Mouse (Mus musculus) midbrain, embryonic 13.5 days (tissue): Measurements from ENCODE around the gene Gm28051. TPM values are rescaled to one million over a fixed set of nuclear protein-coding genes. Genes with fewer than 3 reads are reported as not detected.
A peak's percentile ranks its signal among the peaks of the same experiment; 100 is the strongest.

ENCODE experiments used
- ATAC-seq: fragments of 200-750 bp; cut with Nextera tagmentation; 2 replicates; pipeline ENCODE4 v1.8.0; 2017; ENCODE audit warnings: mild to moderate bottlenecking, moderate TSS enrichment, moderate library complexity
- H3K27ac ChIP-seq: fragments of 300-500 bp; sonication (generic); 2 replicates; pipeline ENCODE4 v1.5.1; 2015; ENCODE audit warnings: inconsistent platforms, mild to moderate bottlenecking, moderate library complexity
- H3K27me3 ChIP-seq: fragments of 300-500 bp; sonication (generic); 2 replicates; pipeline ENCODE4 v1.6.1; 2015; ENCODE audit warnings: mild to moderate bottlenecking, inconsistent platforms
- H3K36me3 ChIP-seq: fragments of 300-500 bp; sonication (generic); 2 replicates; pipeline ENCODE4 v1.6.1; 2015; ENCODE audit warnings: mild to moderate bottlenecking, inconsistent platforms
- H3K4me1 ChIP-seq: fragments of 300-500 bp; sonication (generic); replicated peaks from 2 replicates; pipeline ENCODE4 v1.6.1; 2015; ENCODE audit warnings: inconsistent platforms
- H3K4me2 ChIP-seq: fragments of 300-500 bp; sonication (generic); replicated peaks from 2 replicates; pipeline ENCODE4 v1.6.1; 2015; ENCODE audit warnings: moderate library complexity, mild to moderate bottlenecking, inconsistent platforms
- H3K4me3 ChIP-seq: fragments of 300-500 bp; sonication (generic); replicated peaks from 2 replicates; pipeline ENCODE4 v1.5.1; 2015; ENCODE audit warnings: mild to moderate bottlenecking, inconsistent platforms
- H3K9ac ChIP-seq: fragments of 300-500 bp; sonication (generic); replicated peaks from 2 replicates; pipeline ENCODE4 v1.6.1; 2015; ENCODE audit warnings: mild to moderate bottlenecking, inconsistent platforms
- H3K9me3 ChIP-seq: fragments of 300-500 bp; sonication (generic); 2 replicates; pipeline ENCODE4 v1.6.1; 2016; ENCODE audit warnings: mild to moderate bottlenecking, inconsistent platforms
- WGBS: fragments of 180-500 bp; shearing (Covaris S2); methylation state at CpG from one replicate; pipeline ENCODE4 v1.1.7; 2015; 5-methylcytosine and 5-hydroxymethylcytosine counted together
- polyA plus RNA-seq: library from polyadenylated mRNA; unstranded; fragments of >200 nt; fragmentation: Nextera tagmentation; extraction: Ambion mirVana; gene quantifications from 2 replicates; pipeline ENCODE4 v1.2.1, GENCODE M21; 2015

The Gm28051 gene
- polyA plus RNA-seq, 1 experiment from 2014 or later: not detected

DNA sequence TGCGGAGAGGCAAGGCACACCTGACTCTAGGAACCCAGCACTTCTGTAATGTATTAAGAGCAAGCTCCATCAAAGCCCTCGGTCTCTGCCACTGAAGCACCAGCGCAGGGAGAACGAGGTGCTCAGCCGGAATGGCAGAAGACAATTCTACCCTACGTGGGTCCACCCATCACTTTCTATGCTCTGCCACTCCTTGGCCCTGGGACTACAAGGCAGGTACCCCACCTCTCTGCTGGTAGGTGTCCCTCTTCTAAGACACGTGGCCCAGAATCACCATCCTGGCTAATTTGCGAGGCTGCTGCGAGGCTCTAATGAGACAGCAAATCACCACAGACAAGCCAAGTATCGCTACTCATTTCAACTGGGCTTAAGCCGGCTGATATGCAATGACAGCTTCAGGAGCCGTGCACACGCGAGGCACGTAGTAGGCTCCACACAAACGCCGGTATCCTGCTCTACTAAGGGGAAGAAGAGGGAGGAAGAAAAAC is 53.6 kb downstream of the Gm28051 start:
- Histone ChIP-seq H3K4me1 (peaks cover 49% of the 10 kb centered on the region), H3K9ac (peak overlapping the region; percentile 81)
- 6% methylated on average over 17 of the region's 17 CpGs for WGBS

DNA sequence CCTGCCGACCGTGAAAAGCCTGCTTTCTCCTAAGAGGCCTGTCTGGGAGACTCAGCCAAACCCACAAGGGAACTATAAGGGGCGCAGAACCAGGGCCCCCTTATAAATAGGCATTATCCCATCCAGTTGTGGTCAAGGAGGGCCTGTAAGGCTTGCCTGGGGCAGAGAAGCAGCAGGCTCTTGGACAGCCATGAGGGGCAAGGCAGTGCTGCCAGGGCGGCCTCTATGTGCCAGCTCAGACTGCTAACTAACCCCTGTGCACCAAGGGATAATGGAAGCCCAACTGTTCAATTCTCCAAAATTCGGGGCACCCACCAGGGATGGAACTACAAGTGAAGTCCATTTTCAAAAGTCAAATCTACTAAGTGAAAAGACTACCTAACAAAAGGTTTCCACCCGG is 54.1 kb downstream of the Gm28051 start:
- Histone ChIP-seq H3K27me3 (0 out of 2 replicates have a peak, but pooled peaks cover 6% of the 10 kb centered on the region), H3K9me3 (no peaks in the 10 kb centered on the region), H3K27ac (peak overlapping the region; percentile 51), H3K9ac (peak overlapping the region; percentile 81), H3K4me2 (peak overlapping the region; percentile 89), H3K36me3 (no peaks in the 10 kb centered on the region), H3K4me3 (peak overlapping the region; percentile 75), H3K4me1 (peaks cover 54% of the 10 kb centered on the region)
- no peak for ATAC-seq
- WGBS: 23% methylated on average over 6 of the region's 6 CpGs

More for the DNA sequence above, 53.6 kb downstream of the Gm28051 start:
- H3K27me3 ChIP-seq: 0 out of 2 replicates have a peak, but pooled peaks cover 6% of the 10 kb centered on the region
- no peaks in the 10 kb centered on the region for H3K9me3 ChIP-seq
- H3K36me3 ChIP-seq: no peaks in the 10 kb centered on the region
- H3K4me2 ChIP-seq: peak overlapping the region; percentile 89
- H3K27ac ChIP-seq: peak overlapping the region; percentile 67; the same call in 1 of the 2 replicates
- no peak; the same call in 1 of the 2 replicates for ATAC-seq
- peak overlapping the region; percentile 75 for H3K4me3 ChIP-seq

DNA sequence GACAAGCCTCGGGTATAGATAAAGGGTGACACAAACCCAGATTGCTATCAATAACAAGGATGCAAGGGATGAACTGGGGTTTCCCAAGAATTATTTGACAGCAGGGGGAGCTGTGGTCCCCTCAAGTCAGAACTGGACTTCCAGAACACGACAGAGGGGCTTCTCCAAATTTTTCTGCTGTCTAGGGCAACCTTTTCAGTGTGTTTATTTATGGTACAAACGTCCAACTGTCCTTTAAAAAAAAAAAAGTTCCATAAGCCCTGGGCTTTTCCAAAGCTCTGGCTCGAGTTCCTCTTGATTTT is 54.5 kb downstream of the Gm28051 start:
- no peak for ATAC-seq
- Histone ChIP-seq H3K9ac (peak overlapping the region; percentile 40), H3K4me2 (peak overlapping the region; percentile 89), H3K4me3 (peak overlapping the region; percentile 75), H3K4me1 (peaks cover 58% of the 10 kb centered on the region), H3K27me3 (0 out of 2 replicates have a peak, but pooled peaks cover 6% of the 10 kb centered on the region), H3K36me3 (no peaks in the 10 kb centered on the region), H3K9me3 (no peaks in the 10 kb centered on the region), H3K27ac (peak overlapping the region; percentile 65; the same call in 1 of the 2 replicates)
- 3% methylated on average over 4 of the region's 4 CpGs for WGBS

DNA sequence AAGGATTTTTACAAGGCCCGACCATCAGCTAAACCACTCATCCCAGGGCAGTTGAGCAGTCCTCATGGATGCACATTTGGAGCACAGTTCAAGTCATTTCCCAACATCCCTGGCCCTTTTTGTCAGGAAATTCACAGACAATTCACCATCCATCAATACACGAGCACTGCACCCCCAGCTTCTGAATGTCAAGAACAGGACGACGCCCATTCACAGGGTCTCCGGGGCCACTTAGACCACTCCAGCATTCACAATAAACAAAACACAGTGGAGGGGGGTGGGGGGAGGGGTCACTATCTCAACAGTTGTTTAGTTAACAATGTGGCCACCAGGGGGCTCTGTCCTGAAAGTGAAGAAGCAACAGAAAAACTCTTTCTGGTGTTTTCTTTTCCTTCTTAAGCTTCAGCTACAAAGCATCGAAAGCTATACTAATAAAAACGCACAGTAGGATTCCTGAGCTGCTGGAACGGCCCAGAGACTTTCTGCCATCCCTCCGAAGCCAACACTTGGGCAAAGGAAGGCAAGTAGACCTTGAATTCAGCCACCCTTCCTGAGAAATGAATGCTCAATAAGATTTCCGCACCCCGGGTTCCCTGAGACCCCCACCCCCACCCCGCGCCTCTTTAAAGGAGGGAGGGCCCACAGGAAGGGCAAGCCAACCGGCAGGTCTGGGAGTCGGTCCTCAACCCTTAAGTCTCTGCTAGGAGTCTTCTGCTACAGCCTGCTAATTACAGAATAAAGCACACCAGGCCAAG is 55.0 kb downstream of the Gm28051 start:
- Histone ChIP-seq H3K9ac (peak overlapping the region; percentile 40), H3K4me3 (peak overlapping the region; percentile 75), H3K9me3 (no peaks in the 10 kb centered on the region), H3K27ac (peak overlapping the region; percentile 65; the same call in 1 of the 2 replicates), H3K4me2 (peak overlapping the region; percentile 89), H3K36me3 (no peaks in the 10 kb centered on the region), H3K27me3 (0 out of 2 replicates have a peak, but pooled peaks cover 6% of the 10 kb centered on the region), H3K4me1 (peaks cover 63% of the 10 kb centered on the region)
- 4% methylated on average over 15 of the region's 15 CpGs for WGBS
- ATAC-seq: no peak

DNA sequence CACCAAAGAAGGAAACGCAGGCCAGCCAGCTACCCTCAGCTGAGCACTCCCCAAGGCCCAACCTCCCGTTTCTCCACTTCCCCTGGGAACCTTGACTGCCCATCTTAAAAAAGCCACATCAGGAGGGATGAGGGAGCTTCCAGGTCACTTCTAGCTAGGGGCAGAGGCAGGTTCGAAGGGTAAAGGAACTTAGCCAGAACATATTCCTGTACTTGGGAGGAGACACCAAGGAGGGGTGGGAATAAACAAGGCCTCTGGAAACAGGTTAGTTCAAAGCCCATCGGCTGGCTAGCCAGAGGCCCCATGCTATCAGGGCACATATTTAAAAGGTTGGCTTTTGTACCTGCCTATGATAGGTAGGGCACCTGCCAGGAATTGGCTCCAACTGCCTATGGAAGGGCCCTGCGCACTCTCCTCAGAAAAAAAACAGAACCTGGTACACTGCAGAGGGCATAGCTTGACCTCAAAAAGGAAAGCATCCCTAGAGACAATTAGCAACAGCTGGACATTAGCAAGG is 55.8 kb downstream of the Gm28051 start:
- Histone ChIP-seq H3K4me3 (peak overlapping the region; percentile 75; the same call in 1 of the 2 replicates), H3K27me3 (0 out of 2 replicates have a peak, but pooled peaks cover 3% of the 10 kb centered on the region), H3K4me1 (peaks cover 66% of the 10 kb centered on the region), H3K9ac (no peak overlapping the region), H3K36me3 (no peaks in the 10 kb centered on the region), H3K9me3 (no peaks in the 10 kb centered on the region), H3K4me2 (peak overlapping the region; percentile 89), H3K27ac (no peak overlapping the region)
- WGBS: 90% methylated on average over 5 of the region's 5 CpGs
- ATAC-seq: no peak

DNA sequence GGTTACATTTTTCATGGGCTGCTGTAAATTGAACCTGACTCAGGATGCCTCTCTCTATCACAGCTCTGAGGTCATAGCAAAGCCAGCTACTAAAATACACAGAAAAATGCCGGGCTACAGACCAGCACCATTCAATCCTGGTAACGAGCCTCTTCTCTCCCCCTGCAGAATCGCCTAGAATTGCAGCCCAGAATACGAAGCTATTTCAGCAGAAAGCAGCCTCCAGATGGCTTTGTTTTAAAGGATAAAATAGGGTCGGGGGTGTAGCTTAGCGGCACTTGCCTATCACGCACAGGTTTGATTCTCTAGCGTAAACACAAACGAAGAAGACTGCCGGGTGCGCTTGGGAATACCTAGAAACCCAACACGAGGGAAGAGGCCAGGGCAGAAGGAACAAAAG is 57.1 kb downstream of the Gm28051 start:
- Histone ChIP-seq H3K36me3 (no peaks in the 10 kb centered on the region), H3K4me1 (peaks cover 64% of the 10 kb centered on the region), H3K4me2 (no peak overlapping the region), H3K27me3 (no peaks in the 10 kb centered on the region), H3K9ac (no peak overlapping the region), H3K27ac (no peak overlapping the region), H3K9me3 (no peaks in the 10 kb centered on the region), H3K4me3 (no peak overlapping the region)
- no peak for ATAC-seq
- 71% methylated on average over 12 of the region's 12 CpGs for WGBS

DNA sequence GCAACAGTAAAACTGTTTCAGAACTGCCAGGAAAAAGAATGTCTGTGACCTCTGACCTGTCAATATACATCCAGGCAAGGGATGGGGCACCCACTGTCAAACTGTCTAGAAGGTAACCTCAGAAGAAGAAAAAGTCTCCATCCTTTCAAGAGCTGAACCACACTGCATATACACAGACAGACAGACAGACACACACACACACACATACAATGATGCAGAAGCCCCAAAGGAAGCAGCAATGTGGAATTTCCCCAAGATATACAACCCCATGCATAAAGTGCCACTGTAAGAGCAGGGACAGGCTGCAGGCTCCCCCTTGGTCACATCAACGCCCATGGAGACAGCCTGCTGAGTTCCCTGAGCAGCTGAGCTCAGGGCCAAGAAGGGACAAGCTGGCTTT is 58.4 kb downstream of the Gm28051 start:
- Histone ChIP-seq H3K4me2 (no peak overlapping the region), H3K9ac (no peak overlapping the region; the same call in 1 of the 2 replicates), H3K27me3 (no peaks in the 10 kb centered on the region), H3K9me3 (no peaks in the 10 kb centered on the region), H3K27ac (peak overlapping the region; percentile 81), H3K4me3 (no peak overlapping the region), H3K36me3 (no peaks in the 10 kb centered on the region), H3K4me1 (peaks cover 63% of the 10 kb centered on the region)
- WGBS: 5% methylated on average over 1 of the region's 1 CpGs
- no peak for ATAC-seq

DNA sequence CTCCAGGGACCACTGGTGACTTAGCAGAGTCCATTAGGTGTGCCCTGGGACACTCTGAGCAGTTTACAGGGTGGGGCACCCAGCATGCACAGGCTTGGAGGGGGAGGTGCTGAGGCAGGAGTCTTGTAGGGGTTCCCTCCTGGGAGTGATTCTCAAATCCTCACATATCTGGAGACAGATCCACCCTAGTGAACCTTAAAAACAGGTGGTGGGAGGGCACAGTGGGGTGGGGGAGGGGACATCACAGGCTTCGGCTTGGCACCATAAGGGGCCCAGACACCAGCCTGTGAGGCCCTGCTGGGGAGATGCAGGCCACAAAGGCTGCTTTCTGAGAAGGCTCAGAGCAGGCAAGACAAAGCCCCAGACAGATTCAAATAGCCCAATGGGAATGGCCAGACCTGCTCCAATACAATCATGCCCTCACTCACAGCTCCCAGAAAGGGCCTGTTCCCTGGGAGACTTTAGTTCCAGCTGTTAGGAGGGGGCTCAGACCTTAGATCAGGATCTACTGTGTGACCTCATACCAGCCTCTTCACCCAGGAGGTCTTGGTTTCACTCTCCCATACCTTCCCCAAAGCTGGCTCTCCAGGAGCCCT is 59.4 kb downstream of the Gm28051 start:
- Histone ChIP-seq H3K9ac (no peak overlapping the region), H3K27ac (peak overlapping the region; percentile 81), H3K9me3 (no peaks in the 10 kb centered on the region), H3K4me3 (no peak overlapping the region), H3K27me3 (no peaks in the 10 kb centered on the region), H3K36me3 (no peaks in the 10 kb centered on the region), H3K4me2 (no peak overlapping the region), H3K4me1 (peaks cover 53% of the 10 kb centered on the region)
- WGBS: 0% methylated on average over 1 of the region's 1 CpGs
- ATAC-seq: peak; percentile 65

DNA sequence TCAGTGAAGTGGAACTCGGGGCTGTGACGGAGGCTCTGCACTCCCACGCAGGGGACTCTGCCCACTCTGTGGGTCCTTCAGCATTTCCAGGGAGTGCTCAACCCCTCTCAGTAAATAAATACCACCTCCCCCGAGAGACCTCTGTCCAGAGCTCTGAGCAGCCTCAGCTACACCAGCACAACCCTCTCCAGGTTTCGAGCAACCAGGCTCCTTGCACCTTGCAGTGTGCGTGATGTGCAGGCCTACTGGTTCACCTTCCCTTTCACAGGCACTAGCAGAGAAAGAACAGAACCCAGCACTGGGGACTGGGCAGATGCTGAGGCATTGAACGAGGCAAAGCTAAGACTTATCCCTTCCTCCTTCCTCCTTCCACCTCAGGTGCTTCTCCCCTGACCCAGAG is 60.2 kb downstream of the Gm28051 start:
- Histone ChIP-seq H3K4me2 (no peak overlapping the region), H3K36me3 (no peaks in the 10 kb centered on the region), H3K9ac (no peak overlapping the region), H3K4me1 (peaks cover 45% of the 10 kb centered on the region), H3K4me3 (no peak overlapping the region), H3K27me3 (no peaks in the 10 kb centered on the region), H3K27ac (0 out of 2 replicates have a peak overlapping the region, but pooled peaks have one; percentile 81), H3K9me3 (no peaks in the 10 kb centered on the region)
- 76% methylated on average over 7 of the region's 7 CpGs for WGBS
- no peak for ATAC-seq

DNA sequence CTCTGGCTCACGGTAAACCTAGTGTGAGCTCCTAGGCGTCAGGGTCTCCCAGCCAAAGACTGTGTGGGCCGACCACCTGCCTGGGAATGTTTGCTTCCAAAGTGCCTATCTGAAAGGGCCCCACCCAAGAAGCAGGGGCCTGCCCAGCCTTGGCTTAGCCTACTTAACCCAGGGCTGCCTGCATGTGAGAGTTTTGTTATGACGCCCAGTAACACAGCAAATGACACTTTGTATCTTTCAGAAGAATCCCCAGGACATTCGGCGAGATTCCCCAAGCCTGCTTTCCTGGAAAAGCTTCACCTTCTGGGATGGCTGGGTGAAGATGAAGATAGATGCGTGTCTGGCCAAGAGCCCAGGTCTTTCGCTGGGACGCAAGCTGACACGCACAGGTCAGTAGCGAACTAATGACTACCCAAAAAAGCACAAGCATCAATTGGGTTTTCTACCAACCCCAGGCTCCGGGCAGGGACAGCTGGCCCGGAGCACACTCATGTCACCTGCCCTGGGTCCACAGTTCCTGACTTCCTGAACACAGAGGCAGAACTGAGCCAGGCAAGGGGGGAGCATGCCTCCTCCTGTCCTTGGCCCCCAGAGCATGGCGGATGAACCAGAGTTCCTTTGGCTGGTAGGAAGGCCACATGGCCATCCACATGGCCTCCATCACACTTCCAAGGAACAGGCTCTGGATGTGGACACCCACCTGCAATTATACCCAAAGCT is 60.8 kb downstream of the Gm28051 start:
- Histone ChIP-seq H3K9me3 (no peaks in the 10 kb centered on the region), H3K27ac (no peak overlapping the region)
- no peak for ATAC-seq

DNA sequence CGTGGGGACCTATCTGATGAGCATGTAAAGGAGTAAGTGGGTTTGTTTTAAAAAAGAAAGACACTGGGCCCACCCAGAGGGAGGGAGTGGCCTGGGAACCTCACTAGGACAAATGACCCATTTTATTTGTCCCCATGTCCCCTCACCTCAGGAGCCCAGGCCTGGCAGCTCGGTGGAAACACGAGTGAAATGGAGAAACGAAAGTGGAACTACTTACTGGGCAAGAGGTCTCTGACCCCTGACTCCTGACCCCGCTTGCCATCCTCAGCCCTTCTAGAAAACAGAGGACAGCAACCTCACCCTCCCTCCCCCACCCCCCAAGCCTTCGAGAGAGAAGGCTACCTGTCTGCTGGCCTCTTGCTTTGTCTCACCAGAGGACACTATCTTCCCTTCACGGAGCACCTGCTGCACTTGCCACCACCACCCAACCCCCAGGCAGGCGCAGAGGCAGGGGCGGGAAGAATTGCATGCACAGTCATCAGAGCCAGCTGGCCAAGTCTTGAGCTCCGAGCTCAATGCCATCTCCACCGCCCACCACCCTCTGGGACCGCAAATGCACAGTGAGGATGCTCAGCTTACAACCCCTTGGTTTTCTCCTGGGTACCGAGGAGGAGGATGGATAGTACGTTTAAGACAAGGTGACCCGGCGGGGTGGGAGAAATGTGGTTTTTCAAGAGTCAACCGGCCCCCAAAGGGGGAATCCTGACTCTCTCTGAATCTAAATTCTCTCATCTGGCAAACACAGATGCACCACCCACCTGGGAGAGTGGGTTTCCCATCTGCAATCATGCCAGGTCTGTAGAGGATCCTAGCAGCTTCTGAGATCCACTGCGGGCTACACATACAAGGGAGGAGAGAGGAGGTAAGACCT is 62.0 kb downstream of the Gm28051 start:
- no peak overlapping the region for H3K4me3 ChIP-seq
- H3K27ac ChIP-seq: no peak overlapping the region
- H3K4me1 ChIP-seq: peaks cover 39% of the 10 kb centered on the region
- no peaks in the 10 kb centered on the region for H3K27me3 ChIP-seq
- no peaks in the 10 kb centered on the region for H3K9me3 ChIP-seq
- 59% methylated on average over 18 of the region's 18 CpGs for WGBS
- no peak overlapping the region for H3K4me2 ChIP-seq
- no peak for ATAC-seq
- H3K9ac ChIP-seq: no peak overlapping the region
- no peaks in the 10 kb centered on the region for H3K36me3 ChIP-seq

More for the DNA sequence above, 60.8 kb downstream of the Gm28051 start:
- Histone ChIP-seq H3K4me2 (no peak overlapping the region), H3K4me3 (no peak overlapping the region), H3K27me3 (no peaks in the 10 kb centered on the region), H3K9ac (no peak overlapping the region), H3K36me3 (no peaks in the 10 kb centered on the region), H3K4me1 (peaks cover 39% of the 10 kb centered on the region)
- WGBS: 91% methylated on average over 14 of the region's 14 CpGs
